Mouse (Mus musculus): ENCODE results near the gene Epas1.
A peak's percentile ranks its signal among the peaks of the same experiment; 100 is the strongest.

Gene Epas1

DNA sequence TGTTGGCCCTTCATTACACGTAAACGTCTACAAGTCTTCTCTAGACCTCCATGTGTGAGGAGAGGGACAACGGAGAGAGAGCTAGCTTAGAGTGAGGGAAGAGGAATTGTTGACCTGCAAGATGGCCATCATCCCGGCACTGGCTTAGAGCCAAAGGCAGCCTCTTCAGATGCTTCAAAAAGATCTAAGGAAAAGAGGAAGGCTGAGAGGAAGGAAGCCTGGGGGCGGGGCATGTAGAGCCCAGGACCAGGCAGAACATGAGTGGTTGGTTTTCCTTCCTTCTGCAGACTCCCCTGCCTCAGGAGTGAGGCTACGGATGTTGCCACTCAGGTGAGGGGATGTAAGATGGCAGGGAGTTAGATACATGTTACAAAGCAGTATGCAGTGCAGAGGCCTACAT is 34.8 kb downstream of the Epas1 start:
- no peak for DNase-seq (ENCODE audit: low spot score)

DNA sequence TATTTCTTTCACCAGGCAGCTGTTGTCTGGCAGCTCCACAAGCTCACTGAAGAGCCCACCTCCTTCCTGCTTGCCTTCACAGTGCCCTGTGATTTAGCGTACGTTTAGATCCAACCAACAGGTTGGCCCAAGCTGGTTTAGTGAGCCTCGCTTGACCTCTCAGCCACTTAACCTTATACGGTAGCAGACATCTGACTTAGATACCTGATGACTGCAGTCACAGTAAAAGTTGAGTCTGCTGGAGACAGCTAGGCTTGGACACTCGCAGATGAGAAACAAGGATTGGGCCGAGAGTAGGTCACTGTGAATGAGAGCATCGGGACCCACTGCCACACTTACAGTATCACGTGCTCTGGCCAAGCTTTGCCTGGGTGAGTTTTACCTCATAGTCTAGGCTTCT is 38.4 kb downstream of the Epas1 start:
- DNase-seq (ENCODE audit: low spot score): no peak

DNA sequence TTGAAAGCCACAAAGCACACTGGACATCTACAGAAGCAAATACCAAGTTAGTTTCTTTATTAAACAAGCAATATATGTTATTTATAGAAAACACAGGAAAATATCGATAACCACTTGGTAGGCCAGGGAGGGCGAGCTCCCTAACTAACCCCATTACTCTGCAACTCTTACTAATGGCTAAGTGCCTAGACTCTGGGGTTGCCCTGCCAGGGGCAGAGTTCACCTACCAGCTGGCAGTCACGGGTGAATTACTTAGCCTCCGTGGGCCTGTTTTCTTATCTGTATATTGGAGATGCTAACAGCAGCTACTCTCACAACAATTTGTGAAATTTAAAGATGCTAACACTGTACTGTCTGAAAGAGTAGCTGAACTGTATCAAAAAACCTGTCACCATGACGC is 42.3 kb downstream of the Epas1 start:
- DNase-seq (ENCODE audit: low spot score): no peak

DNA sequence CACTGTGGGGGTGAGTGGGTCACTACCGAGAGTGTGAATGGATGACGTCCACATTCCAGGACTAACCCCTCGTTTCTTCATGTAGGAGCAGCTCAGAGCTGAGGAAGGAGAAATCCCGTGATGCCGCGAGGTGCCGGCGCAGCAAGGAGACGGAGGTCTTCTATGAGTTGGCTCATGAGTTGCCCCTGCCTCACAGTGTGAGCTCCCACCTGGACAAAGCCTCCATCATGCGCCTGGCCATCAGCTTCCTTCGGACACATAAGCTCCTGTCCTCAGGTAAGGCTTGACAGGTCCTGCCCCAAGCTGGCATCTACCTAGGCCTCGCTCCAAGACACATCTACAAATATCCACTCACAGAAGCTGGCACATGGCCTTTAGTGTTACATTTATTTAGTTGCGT is 43.5 kb downstream of the Epas1 start:
- DNase-seq (ENCODE audit: low spot score): no peak

DNA sequence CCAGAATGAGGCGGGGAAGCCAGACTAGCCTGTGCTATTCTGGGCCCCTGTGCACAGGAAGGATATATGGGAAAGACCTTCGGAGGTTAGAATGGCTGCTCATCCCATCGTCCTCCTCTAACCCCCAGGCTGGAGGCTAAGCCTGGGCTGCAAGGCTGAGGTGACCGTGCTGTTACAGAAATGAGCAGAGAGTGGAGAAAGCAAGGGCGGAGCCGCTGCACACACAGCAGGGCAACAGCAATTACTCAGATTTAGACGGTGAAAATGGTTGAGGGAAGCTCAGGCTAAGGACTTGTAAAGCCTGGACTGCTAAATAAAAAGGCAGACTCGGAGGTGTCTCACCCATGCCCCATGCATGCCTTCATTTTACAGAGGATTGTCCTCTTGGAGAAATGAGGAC is 45.0 kb downstream of the Epas1 start:
- no peak for DNase-seq (ENCODE audit: low spot score)

DNA sequence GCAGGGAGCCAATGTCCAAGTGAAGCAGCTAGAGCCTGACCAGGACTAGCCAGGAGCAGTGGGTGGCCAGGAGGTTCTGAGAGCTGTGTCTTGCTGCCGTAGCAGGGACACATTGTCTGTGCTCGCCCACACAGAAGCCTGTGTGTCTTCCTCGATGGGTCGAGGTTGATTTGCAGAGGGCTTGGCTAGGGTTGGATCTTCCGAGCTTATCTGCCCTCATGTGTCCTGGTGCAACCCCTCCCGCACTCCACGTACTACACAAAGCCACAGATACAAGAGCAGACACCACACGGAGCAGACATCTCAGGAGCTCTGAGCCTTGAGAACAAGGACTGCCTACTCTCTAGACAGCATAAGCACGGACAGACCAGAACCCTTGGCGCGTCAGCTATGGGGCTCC is 45.5 kb downstream of the Epas1 start:
- no peak for DNase-seq (ENCODE audit: low spot score)

DNA sequence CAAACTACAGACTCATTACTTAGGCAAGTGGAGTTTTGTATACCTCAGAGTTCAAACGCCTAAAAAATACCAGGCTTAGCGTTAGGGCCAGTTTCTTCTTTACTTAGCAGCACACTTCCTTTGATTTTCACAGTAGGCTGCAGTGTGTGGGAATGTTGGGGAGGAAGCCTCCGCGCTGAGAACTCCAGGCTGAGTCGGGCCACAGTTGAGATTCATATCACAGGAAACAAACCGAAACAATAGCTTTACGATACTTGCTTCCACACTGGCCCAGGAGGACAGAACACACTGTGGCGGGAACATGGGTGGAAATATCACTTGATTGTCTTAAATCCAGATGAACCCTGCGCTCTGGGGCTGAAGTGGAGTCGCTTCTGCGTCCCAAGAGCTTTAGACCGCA is 47.0 kb downstream of the Epas1 start:
- no peak for DNase-seq (ENCODE audit: low spot score)

DNA sequence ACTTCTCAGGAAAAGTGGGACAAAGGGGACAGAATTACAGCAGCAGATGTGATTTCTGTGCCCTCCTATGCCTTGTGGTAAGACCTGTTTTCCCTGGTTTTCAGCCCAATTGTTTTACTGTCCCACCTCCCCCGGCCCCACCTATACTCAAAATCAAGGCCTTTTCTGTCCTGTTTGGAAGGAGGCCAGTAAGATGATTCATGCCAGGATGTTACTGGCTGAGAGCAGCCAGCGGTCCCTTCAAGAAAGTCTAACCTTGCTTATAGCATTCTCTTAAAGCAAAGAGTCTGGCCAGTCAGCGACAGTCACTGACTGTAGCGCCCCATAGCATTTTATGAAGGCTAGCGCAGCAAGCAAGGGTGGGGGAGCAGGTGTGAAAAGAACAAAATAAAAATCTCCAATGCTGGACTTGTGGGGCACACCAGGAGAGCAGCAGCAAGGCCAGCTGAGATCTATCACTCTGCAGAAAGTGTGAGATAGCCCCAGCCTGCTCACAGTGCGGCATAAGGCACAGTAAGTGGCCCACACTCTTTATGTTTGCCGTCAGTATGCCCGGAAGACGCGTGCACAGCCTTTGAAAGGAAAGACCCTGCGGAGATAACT is 47.8 kb downstream of the Epas1 start:
- DNase-seq (ENCODE audit: low spot score): no peak

DNA sequence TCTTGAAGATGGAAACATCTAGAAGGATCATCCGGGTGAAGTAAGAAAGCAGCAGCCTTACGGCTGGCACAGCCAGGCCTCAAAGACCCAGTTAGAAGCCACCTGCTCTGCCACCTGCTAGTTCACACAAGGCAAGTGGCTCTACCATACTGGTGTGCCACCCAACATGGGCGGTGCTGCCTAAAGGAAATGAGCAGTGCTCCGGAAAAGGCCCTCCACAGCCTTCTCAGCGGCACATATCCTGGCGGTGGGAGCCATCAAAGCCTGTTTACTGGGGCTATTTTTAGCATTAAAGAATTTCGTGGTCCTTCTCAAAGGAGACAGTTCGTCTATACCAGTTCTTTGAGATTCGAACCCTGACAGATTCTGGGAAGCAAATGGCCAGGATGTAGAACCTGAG is 48.4 kb downstream of the Epas1 start:
- no peak for DNase-seq (ENCODE audit: low spot score)

DNA sequence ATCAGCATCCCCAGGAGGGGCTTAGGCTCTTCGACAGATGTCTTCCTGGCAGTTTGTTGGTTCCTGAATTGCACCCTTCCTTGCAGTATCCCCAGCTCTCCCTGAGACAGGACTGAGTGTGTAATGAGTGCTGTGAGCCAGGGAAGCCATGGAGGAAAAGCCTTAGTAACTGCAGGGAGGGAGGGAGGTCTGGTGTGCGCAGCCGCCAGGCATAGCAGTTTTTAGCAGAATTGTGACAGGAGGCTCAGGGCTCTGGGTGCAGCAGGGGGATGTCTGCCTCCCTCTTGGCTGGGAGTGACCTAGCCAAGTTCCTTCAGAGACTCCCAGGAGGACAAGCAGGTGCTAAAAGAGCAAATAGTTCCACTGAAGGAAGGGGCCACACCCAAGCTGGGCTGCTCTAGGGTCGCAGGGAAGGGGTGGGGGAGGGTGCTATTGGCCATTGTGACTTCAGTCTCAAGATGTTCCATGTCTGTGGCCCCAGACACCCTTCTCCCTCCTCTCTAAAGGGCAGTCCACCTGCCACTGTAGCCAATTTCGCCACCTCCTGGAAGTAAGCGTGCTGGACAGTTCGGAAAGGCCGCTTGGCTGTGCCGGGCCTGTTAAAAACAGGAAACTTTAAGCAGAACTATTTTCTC is 49.0 kb downstream of the Epas1 start:
- no peak for DNase-seq (ENCODE audit: low spot score)

DNA sequence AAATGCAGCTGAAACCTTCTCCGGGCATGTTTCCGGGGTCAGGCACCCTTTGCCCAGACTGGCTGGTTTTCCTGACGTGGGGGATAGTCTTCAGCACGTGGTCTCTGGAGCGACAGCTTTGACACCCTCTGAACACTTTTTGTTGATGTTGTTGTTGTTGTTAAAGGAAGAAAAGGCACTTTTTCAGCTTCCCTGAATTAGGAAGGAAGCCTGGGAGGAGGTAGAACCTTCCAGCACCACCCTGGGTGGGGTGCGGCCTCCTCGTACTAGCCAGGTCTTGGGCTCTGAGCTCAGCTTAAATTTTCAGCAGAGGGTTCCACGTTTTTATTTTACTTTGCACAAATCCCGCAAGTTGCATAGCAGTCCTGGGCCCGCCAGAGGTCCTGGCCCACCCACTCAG is 49.6 kb downstream of the Epas1 start:
- DNase-seq (ENCODE audit: low spot score): no peak

DNA sequence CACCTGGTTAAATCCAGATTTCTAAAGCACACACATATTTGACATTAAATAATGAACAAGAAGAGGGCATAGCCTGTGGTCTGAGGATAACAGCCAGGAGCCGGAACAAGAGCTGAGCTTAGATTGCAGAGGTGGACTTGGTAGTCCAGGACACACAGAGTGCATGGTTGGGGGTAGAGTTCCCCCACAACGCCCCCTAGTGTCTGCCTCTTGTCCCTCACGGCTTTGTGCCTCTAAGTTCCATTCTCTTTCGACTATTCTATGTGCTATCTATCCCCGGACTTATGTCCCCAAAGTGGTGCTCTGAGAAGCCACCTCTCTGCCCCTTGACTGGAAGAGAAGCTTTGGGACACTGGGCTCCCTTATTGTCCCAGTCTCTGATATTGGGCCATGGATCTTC is 50.2 kb downstream of the Epas1 start:
- no peak for DNase-seq (ENCODE audit: low spot score)

DNA sequence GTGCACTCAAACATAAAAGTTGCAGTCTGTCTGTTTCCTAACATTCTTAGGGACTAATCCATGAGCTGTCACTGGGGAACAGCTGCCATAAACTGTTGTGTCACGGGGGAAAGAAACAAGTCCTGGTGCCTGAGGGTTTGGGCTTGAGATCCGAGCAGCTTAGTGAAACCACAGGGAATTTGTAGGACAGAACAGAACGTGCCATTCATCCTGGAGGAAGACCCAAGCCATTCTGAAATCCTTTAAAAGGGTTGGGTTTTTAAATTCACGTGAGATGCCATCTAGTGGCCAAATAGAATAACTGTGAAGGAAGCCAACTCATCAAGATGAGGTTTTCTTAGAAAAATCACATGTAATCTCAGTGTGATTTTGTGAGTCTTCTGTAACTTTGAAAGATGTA is 58.5 kb downstream of the Epas1 start:
- no peak for DNase-seq (ENCODE audit: low spot score)

DNA sequence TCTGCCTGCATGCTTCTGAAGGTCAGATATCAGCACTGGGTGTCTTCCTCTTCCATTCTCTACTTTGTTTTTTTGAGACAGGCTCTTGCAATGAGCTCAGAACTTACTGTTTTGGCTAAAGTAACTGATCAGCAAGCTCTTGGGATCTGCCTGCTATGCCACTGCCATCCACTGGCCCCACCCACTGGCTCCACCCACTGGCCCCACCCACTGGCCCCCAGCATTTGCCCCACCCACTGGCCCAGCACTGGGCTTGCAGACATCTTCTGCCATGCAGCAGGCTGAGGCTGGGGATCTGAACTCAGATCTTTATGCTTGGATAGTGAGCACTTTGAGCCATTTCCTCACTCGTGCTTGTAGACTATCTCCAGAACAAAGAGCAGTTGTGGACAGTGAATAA is 60.8 kb downstream of the Epas1 start:
- DNase-seq (ENCODE audit: low spot score): peak; percentile 38

DNA sequence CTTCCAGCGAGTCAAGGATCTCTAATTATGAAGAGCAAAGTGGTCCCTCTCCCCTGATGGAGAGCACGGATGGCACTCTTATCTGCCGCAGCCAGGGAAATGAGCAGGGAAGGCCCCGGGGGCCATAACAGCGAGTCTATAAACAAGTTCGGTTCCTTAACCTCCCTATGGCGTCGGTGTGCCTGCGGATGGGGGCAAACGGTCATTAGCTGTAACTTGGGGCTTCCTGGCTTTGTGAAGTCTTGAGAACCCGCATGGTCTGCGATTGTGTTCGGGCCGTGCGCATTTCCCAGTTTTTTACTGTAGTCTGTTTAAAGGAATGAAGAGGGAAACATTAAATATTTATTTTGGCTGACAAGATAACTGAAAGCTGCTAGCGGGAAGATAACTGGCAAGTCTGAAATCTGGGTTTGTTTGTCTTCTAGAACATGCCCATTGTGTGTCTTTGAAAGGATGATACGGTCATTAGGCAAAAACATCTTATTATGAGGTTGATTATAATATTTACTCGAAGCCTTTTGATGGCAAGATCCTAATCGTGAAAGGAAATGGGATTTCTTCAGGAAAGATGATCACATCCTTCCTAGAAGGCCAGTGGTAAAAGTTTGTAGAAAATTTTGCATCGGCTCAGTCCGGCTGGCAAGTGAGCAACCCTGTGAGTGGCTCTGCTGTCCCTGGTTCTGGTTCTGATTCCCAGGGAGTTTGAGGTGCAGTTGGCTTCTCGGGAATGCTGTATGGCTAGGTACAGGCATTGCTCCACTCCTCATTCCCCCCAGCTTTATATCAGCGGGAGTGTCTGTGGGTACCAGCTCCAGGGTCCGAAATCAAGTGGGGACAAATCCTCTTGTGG is 61.7 kb downstream of the Epas1 start:
- no peak for DNase-seq (ENCODE audit: low spot score)

DNA sequence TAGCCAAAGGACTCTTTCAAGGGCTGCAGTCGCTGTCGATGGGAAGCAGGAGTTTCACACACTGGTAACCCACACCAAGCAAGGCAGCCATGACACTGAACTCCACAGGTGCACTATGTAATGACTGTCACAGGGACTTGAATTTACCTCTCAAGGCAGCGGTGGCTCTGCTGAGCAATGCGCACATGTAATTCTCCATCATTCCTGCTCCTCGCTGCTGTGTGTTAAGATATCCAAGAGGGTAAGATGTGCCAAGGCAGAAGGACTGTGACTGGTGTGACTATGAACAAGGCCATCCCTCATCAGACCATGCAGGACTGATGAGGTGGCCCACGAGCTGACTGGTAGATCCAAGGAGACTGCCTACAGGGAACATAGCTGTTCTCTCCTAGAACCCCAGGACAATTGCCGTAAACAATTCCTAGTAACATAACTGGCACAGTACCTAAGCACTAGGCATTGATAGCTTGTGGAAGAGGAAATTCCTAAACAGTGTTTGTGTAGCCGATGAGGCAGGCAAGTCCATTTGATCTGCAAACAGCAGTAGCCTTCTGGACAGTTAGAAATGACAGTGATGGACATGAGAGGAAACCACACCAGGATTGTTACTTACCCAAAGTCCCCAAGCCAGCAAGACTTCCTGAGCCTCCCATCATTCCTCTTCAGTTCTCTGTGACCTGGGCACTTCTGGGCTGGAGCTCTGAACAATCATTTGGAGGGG is 68.7 kb downstream of the Epas1 start:
- DNase-seq (ENCODE audit: low spot score): no peak

DNA sequence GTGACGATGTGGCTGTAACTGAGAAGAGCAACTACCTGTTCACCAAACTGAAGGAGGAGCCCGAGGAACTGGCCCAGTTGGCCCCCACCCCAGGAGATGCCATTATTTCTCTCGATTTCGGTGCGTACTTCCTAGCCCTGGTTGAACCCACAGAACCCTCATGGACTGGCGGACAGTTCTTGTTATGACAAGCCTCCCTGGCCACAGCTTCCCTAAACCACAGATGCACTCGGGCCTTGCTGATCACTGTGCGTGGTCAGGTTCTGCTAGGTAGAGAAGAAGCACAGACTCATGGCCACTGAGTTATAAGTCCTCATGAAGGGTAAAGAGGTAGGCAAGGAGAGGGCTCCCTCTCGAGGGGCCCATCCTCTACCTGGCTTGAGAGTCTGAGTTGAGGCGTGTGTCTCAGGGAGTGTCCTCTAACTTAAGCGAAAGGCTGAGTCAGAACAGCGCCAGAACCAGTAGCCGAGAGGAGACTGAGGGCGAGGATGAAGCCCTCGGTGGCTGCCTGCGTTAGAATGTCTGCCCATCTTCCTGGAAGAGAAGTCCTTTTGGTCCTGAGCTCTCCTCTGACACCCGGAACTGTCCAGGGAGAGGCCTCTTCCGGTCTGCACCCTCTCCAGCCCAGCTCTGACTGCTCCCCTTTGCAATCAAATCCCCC is 71.1 kb downstream of the Epas1 start:
- DNase-seq (ENCODE audit: low spot score): no peak

DNA sequence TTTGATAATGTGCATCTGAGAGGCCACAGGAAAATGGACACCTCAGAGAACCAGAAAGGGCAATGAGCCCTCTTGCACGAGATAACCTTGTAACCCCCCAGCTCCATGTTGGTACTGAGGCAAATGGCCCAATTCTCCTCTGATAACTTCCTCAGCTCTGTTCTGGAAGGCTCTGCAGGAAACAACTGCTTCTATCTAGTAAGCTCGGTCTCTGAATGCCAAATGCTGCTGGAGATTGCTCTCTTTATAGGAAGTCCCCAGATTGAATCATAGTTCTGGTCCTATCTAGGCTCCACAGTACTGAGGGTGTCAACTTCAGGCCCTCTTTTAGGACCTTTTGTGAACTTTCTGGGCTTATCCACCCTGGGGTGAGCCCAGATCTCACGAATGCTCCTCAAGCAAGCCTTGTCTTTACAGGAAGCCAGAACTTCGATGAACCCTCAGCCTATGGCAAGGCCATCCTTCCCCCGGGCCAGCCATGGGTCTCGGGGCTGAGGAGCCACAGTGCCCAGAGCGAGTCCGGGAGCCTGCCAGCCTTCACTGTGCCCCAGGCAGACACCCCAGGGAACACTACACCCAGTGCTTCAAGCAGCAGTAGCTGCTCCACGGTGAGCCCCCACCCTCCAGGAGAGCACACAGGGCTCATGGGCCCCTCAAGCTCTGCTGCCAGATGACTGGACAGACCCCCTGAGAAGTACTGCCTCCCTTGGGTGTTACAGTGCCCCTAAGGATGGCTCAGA is 71.8 kb downstream of the Epas1 start:
- DNase-seq (ENCODE audit: low spot score): no peak

DNA sequence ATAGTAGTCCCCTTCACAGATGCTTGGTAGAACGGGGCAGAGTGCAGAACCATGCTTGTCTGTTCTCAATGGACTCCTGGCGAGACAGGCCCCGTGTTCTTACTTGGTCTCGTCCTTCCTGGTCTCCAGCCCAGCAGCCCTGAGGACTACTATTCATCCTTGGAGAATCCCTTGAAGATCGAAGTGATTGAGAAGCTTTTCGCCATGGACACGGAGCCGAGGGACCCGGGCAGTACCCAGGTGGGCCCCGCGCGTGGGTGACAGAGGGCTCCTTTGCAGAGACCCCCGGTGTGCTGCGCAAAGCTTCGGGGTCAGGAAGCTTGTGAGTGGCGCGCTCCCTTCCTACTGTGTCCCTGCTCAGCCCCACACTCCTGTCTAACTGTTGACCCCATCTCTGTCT is 72.9 kb downstream of the Epas1 start:
- DNase-seq (ENCODE audit: low spot score): no peak

DNA sequence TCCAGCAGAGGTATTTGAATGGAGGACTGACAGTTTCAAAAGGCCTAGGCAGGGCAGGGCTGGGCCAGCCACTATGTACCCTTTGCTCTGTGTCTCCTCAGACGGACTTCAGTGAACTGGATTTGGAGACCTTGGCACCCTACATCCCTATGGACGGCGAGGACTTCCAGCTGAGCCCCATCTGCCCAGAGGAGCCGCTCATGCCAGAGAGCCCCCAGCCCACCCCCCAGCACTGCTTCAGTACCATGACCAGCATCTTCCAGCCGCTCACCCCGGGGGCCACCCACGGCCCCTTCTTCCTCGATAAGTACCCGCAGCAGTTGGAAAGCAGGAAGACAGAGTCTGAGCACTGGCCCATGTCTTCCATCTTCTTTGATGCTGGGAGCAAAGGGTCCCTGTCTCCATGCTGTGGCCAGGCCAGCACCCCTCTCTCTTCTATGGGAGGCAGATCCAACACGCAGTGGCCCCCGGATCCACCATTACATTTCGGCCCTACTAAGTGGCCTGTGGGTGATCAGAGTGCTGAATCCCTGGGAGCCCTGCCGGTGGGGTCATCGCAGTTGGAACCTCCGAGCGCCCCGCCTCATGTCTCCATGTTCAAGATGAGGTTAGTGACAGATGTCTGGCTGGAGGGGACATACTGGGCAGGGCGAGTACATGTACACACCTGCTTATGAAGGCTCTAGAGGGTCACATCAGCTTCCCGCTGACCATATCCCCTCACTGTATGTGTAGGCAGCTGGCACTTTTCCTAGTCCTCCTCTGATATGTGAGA is 74.1 kb downstream of the Epas1 start:
- no peak for DNase-seq (ENCODE audit: low spot score)

DNA sequence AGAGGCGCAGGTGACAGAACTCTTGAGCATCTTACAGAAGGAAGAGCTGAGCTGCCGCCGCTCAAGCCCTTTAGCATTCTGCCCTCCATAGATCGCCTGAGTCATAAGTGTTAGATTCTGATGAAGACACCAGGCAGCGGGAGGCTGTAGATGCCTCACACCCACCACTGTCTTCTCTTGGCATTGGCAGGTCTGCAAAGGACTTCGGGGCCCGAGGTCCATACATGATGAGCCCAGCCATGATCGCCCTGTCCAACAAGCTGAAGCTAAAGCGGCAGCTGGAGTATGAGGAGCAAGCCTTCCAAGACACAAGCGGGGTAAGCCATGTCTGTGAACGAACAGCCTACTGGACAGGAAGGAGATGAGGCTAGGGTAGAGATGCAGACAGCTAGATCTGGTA is 75.0 kb downstream of the Epas1 start:
- no peak for DNase-seq (ENCODE audit: low spot score)
